Mouse (Mus musculus) erythroblast, embryonic 14.5 days (primary cell): ENCODE data around the gene Ankrd33. TPM values are rescaled to one million over a fixed set of nuclear protein-coding genes. Genes with fewer than 3 reads are reported as not detected.

ENCODE experiments used
- H3K27me3 ChIP-seq: 2 replicates; pipeline ENCODE4 v1.6.1; 2012; ENCODE audit warnings: inconsistent platforms; ENCODE audit not compliant: control insufficient read depth
- H3K36me3 ChIP-seq: 2 replicates; pipeline ENCODE4 v1.6.1; 2012; ENCODE audit warnings: mild to moderate bottlenecking, inconsistent platforms; ENCODE audit not compliant: control insufficient read depth
- H3K4me1 ChIP-seq: 2 replicates; pipeline ENCODE4 v1.6.1; 2012; ENCODE audit warnings: inconsistent platforms; ENCODE audit not compliant: control insufficient read depth
- H3K4me3 ChIP-seq: replicated peaks from 2 replicates; pipeline ENCODE3; 2012; ENCODE audit warnings: moderate library complexity, mild to moderate bottlenecking, inconsistent platforms
- H3K9me3 ChIP-seq: 2 replicates; pipeline ENCODE4 v1.6.1; 2012; ENCODE audit warnings: low read length, inconsistent platforms, mixed read lengths; ENCODE audit not compliant: control insufficient read depth
- GATA1 ChIP-seq: IDR thresholded peaks from 2 replicates; pipeline ENCODE4 v1.6.1; 2012; ENCODE audit warnings: low read length, inconsistent platforms, mixed read lengths
- TAL1 ChIP-seq: IDR thresholded peaks from 3 replicates; pipeline ENCODE4 v1.6.1; 2012; ENCODE audit warnings: low read length, inconsistent platforms, mixed read lengths
- polyA plus RNA-seq: library from polyadenylated mRNA; stranded (reverse); fragments of >175 nt; gene quantifications from 2 replicates; pipeline ENCODE4 v1.2.3, GENCODE M21; 2012

The Ankrd33 gene
- polyA plus RNA-seq, result not detected in 2 replicates

DNA sequence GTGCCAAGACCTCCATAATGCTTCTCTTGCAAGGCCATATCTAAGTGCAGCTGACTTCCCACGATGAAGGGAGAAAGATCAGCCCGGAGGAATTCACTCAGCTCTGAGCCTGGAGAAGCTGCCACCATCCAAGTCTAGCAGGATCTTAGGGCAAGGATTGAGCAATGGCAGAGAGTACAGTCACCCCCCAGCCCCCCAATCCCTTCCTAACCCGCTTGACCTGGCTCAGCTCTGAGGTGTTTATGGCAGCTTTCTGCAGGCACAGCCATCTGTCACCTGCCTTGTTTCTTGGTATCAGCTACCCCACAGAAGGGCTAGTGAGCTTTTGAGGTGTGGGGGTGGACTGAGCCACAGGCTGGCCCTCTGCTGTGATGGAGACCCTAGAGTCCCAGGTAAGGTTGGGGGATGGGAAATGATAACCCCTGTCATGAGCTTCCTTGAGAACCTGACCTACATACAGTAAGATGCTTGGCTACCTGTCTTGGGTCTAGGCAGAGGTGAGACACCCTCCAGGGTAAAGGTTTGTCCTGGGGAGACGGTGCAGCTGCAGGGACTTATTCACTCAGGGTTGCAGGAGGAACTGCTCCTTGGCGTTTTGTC is at the start of gene Ankrd33:
Gene Ankrd33 (plus strand): TSS at position 245 of the 600 bp plus-strand sequence.
- Histone ChIP-seq H3K27me3 (no peaks in the 10 kb centered on the region), H3K36me3 (no peaks in the 10 kb centered on the region), H3K4me1 (no peaks in the 10 kb centered on the region), H3K9me3 (peaks cover 3% of the 10 kb centered on the region; the same call in 1 of the 2 replicates), H3K4me3 (no peak within 1 kb of the TSS)
- TF ChIP-seq TAL1 (no peak), GATA1 (no peak)

DNA sequence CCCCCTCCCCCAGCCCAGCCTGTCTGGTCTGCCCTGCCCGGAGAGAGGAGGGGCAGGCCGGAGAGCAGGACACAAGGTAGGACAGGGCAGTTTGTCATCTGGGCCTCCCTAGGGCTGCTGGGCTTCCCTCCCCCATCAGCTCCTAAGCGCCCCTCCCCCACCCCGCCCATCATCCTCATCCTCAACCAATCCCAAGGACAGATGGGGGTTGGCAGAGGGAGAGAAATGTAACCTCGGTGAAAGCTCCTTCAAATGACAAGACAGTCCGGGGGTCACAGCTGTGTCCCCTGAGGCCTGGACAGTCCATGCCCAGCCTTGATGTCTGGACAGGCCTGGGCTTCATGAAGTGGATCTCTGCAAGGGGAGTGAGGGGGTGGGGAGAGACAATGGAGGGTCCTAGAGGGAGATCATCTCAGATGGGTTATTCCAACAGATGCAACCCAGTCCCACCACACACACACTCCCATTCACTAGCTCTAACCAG is 49.1 kb upstream of the Ankrd33 start:
- Histone ChIP-seq H3K27me3 (no peaks in the 10 kb centered on the region), H3K9me3 (no peaks in the 10 kb centered on the region), H3K4me3 (no peak overlapping the region), H3K36me3 (no peaks in the 10 kb centered on the region), H3K4me1 (no peaks in the 10 kb centered on the region)
- TF ChIP-seq GATA1 (no peak), TAL1 (no peak)

- Histone ChIP-seq H3K9me3 (no peaks in the 10 kb centered on the region), H3K27me3 (no peaks in the 10 kb centered on the region), H3K4me1 (no peaks in the 10 kb centered on the region), H3K36me3 (no peaks in the 10 kb centered on the region), H3K4me3 (no peak overlapping the region)
- no peak for TF ChIP-seq GATA1
- no peak for TF ChIP-seq TAL1
Observed at GRCm38 (mm10) chr15:101066920-101067696, 48.4 kb upstream of the Ankrd33 start.

DNA sequence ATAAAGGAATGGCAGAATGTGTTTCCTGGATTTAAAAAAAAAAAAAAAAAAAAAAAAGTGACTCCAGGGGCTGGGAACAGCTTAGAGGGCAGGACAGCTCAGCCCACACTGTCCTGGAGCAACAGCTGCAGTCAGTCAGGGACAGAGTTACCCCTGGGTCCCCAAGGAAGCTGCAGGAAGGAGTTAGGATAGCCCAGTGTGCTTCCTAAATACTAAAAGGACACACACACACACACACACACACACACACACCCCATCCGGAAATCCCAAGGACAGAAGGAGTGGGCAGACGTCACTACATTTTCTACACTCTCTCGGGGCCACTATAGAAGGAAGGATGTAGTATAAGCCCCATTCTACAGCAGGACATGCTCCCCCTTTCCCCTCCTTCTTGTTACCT is 47.5 kb upstream of the Ankrd33 start:
- no peaks in the 10 kb centered on the region for H3K4me1 ChIP-seq
- no peaks in the 10 kb centered on the region for H3K9me3 ChIP-seq
- no peaks in the 10 kb centered on the region for H3K36me3 ChIP-seq
- no peak for TF ChIP-seq GATA1
- no peak for TF ChIP-seq TAL1
- H3K4me3 ChIP-seq, result no peak overlapping the region
- no peaks in the 10 kb centered on the region for H3K27me3 ChIP-seq

GRCm38 (mm10) chr15:101068671-101069070 is 46.9 kb upstream of the Ankrd33 start:
- H3K9me3 ChIP-seq, result no peaks in the 10 kb centered on the region
- no peaks in the 10 kb centered on the region for H3K27me3 ChIP-seq
- TF ChIP-seq GATA1 (no peak), TAL1 (no peak)
- H3K4me1 ChIP-seq, result no peaks in the 10 kb centered on the region
- no peak overlapping the region for H3K4me3 ChIP-seq
- H3K36me3 ChIP-seq, result no peaks in the 10 kb centered on the region

DNA sequence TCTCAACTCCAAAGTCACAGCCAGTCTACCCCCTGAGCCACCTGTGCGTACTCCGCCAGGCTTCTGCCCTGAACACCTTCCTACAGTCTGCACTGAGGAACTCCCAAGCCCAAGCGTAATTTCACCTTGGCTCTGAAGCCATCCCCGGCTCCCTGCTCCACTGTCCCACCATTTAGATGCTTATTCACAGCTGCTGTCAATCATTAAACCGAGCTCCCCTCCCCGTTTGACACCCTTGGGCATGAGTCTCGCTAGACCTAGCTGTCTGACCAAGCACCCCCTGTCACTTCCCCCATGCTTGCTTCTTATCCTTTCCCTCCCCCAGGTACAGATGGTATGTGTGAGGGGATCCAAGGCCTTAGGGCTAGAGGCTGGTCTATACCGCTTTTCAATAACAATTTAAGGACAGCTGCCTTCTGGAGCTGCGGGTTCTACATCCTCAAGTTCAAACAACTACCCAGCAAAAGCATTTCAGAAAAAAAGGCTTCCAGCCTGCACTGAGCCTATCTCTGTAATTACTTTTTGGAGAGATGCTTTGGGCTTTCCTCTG is 45.8 kb upstream of the Ankrd33 start:
- H3K4me1 ChIP-seq, result no peaks in the 10 kb centered on the region
- H3K4me3 ChIP-seq, result no peak overlapping the region
- H3K27me3 ChIP-seq, result no peaks in the 10 kb centered on the region
- H3K9me3 ChIP-seq, result no peaks in the 10 kb centered on the region
- no peak for TF ChIP-seq GATA1
- no peaks in the 10 kb centered on the region for H3K36me3 ChIP-seq

DNA sequence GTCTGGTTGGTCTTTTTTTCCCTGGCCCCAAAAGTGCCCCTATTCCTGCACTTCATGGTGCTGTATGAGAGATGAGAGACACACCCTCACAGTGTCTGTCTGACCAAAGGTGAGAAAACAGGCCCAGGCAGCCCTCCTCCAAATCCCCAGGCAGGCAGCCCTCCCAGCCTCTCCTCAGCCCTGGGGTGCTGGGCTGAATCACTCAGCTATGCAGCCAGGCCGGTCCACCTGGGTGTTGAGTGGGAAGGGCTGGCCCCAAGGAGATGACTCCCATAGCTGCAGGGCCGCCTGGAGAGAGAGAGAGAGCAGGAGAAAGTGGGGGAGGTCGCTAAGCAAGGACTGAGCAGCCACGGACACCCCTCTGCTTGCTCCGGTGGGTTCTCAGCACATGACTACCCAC is 44.8 kb upstream of the Ankrd33 start:
- Histone ChIP-seq H3K27me3 (peaks cover 3% of the 10 kb centered on the region), H3K4me1 (no peaks in the 10 kb centered on the region), H3K9me3 (no peaks in the 10 kb centered on the region), H3K4me3 (no peak overlapping the region), H3K36me3 (no peaks in the 10 kb centered on the region)
- no peak for TF ChIP-seq TAL1
- TF ChIP-seq GATA1, result no peak

- no peaks in the 10 kb centered on the region for H3K9me3 ChIP-seq
- no peak overlapping the region for H3K4me3 ChIP-seq
- H3K36me3 ChIP-seq, result no peaks in the 10 kb centered on the region
- no peak for TF ChIP-seq GATA1
- TF ChIP-seq TAL1, result no peak
- H3K27me3 ChIP-seq, result peaks cover 22% of the 10 kb centered on the region
- H3K4me1 ChIP-seq, result no peaks in the 10 kb centered on the region
Observed at GRCm38 (mm10) chr15:101072736-101073135, 42.8 kb upstream of the Ankrd33 start.

- Histone ChIP-seq H3K9me3 (no peaks in the 10 kb centered on the region), H3K27me3 (peaks cover 36% of the 10 kb centered on the region), H3K4me3 (no peak overlapping the region), H3K36me3 (no peaks in the 10 kb centered on the region), H3K4me1 (no peaks in the 10 kb centered on the region)
- no peak for TF ChIP-seq TAL1
- TF ChIP-seq GATA1, result no peak
Observed at GRCm38 (mm10) chr15:101074067-101074466, 41.5 kb upstream of the Ankrd33 start.
